Mouse (Mus musculus) brain, adult 2 months (tissue): ENCODE measurements at regions not wholly inside any gene's neighbourhood (a gene's known extent, or its start where the extent isn't known, plus 50 kb on each side); places are given as distances from the start of the nearest gene placed in this dataset.
"Not testable (repeated sequence)": the region's sequence is repeated elsewhere in the genome, so short reads cannot be mapped to it uniquely, and the experiment has no call there.

Experiments used
- DNase-seq: peaks from one replicate; pipeline ENCODE4 v3.0.0; 2011; ENCODE audit warnings: low read depth, low spot score

DNA sequence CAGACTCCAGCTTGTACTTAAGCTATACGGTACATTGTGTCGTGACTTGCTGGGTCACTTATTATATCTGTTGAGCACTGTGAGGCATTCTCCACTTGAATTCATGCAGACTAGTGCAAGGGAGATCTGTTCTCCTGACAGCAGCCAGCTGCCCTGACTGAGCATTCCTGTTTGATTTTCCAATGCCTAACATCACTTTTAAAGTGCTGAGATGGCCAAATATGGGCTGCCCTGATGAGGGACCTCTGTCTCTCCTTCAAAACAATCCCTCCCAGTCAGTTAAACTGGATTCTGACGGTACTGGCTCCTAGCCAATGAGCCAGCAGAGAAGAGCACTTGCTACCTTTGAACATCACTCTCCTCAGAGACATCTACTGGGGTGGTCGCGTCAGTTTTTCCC, 57.6 kb upstream of the Lekr1 start:
- DNase-seq = no peak

DNA sequence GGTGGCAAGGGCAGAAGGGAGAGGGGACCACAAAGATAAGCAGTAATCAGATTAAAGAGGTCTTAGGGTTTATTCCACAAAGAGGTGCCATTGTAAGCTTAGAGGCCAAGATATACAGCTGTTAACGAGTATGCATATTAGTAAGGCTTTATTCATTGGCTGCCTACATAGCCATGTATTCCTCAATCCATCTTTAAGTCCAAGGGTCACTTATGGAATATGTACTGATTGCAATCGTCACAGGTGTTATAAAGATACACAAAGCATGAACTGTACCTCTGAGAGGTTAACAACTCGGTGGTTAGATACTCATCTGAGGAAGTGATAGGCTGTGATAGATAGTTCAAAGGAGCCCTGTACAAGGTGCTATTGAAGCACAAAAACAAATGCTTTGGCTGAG, 54.3 kb upstream of the Lekr1 start:
- DNase-seq = no peak

- DNase-seq = peak; percentile 47
Measured at GRCm38 (mm10) chr3:65612387-65612786, 53.6 kb upstream of the Lekr1 start.

DNA sequence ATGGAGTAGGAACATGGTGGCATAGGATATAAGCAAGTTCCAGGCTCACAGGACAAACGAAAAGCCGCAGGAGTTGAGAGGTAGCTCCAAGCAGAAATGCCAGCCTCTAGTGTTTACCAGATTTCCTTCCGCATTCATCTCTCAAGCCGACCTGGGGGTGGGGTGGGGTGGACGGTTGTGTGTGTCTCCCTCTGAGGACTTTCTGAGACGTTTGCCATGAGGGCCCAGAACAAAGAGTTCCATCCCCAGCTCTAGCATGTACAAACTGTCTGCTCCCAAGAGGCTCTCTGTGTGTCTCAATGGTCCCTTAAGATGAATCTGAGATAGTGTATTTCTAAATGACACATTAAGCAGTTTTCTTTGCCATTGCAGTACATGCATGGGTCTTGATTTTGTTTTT, 53.1 kb upstream of the Lekr1 start:
- no peak for DNase-seq

- DNase-seq = not testable (repeated sequence)
Measured at GRCm38 (mm10) chr3:65614901-65615300, 51.1 kb upstream of the Lekr1 start.
